Mouse (Mus musculus) heart, adult 9 months (tissue): ENCODE data around the gene Paxx.

Source experiments
- DNase-seq, 2 experiments: peaks; one replicate each; pipeline ENCODE4 v3.0.0; 2022; ENCODE audit warnings: low spot score in 2 of 2

Gene Paxx

DNA sequence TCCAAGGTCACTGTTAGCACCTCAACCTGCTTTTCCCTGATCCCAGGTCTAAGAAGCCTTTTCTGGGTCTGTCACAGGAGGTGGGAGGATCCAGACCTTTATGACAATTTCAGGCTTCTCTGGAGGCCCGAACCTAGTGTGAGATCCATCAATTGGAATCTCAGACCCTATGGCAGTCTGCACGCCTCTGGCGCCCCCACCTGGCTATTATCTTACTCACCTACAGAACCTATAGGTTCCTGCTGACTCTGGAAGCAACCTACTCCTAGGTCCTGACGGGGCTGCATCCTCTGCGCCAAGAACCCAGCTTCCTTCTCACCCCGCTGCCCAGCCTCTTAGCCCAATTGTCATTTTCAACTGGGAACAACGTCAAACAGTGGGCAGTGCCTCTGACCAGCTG is 22.1 kb upstream of the Paxx start:
- DNase-seq = no peak

GRCm38 (mm10) chr2:25480541-25480940 is 19.6 kb upstream of the Paxx start:
- DNase-seq = no peak

GRCm38 (mm10) chr2:25479551-25480311 is 18.8 kb upstream of the Paxx start:
- no peak for DNase-seq

DNA sequence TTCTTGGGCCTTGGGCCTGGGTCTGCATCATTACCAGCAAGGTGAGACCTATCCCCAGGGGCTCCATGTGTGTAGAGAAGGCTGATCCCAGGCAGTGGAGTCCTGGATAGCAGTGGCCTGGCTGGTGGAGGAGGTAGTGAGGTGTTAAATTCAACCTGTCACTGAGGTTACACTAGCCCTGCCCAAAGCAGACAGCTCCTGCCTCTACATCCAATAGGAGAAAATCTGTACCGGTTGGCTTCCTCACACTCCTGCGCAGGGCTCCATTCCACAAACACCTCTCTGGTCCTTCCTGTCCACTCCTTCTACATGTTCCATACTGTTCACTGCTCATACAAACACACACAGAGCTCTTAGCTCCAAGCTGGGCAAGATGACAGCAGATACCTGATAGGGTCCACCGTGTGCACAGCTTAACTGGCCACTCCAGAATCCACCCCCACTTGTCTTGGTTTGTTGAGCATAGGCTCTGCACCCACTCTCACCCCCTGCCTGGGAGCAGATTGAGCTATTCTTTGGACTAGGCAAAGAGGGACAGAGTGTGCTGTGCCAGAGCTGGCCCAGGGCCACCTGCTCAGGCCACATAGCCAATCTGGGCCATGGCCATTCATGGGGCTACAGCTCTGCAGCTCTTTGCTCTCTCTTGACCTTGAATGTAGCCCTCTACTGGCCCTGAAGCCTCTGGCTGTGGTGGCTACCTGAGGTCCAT is 17.2 kb upstream of the Paxx start:
- peak; percentile 58 to 64 for DNase-seq

- DNase-seq = no peak
Observed at GRCm38 (mm10) chr2:25477541-25477940, 16.6 kb upstream of the Paxx start.

- no peak for DNase-seq
Observed at GRCm38 (mm10) chr2:25472550-25472949, 11.7 kb upstream of the Paxx start.

- DNase-seq = no peak
Observed at GRCm38 (mm10) chr2:25469969-25470368, 9.1 kb upstream of the Paxx start, which contains the start of gene Ptgds. Gene Ptgds, minus strand, starts transcription at chr2:25470046.

DNA sequence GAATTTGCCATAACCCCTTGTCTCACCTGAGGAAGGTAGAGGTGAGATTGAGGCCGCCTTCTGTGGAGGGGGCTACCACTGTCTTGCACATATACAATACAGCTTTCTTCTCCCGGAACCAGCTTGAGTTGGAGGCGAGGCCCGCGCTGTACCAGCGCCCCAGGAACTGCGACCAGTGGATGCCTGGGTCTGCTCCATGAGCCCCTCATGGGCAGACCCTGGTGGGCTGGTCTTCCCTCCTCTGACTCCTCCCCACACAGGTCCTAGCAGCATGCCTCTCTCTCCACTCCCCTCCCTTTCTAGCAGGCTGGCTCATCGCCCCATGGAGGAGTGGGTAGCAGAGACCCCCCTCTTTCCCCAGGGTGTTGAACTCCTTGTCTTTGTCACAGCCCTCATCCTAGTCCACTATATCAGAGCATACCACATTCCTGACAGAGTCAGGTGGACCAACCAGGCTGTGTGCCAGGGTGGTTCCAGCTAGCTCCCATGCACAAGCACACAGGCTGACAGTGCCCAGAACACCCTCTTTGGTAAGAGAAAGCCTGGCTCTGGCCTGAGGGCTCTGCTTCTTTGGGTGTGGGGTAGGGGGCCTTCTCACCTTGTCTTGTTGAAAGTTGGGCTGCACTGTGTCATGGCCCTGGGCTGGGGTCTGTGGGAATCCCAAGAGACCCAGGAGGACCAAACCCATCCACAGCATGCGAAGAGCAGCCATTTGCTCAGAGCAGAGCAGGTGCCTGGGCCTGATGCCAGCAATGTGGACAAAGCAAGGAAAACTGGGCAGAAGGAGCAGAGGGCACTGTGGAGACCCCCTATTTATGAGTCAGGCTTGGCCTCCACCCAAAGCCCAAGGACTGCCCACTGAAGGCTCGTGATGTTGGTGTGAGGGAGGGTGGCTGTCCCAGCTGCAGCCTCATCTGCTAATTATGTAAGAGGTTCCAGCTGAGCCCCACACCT is 8.3 kb upstream of the Paxx start:
- peak in 1 of 2 experiments; percentile 64 for DNase-seq

DNA sequence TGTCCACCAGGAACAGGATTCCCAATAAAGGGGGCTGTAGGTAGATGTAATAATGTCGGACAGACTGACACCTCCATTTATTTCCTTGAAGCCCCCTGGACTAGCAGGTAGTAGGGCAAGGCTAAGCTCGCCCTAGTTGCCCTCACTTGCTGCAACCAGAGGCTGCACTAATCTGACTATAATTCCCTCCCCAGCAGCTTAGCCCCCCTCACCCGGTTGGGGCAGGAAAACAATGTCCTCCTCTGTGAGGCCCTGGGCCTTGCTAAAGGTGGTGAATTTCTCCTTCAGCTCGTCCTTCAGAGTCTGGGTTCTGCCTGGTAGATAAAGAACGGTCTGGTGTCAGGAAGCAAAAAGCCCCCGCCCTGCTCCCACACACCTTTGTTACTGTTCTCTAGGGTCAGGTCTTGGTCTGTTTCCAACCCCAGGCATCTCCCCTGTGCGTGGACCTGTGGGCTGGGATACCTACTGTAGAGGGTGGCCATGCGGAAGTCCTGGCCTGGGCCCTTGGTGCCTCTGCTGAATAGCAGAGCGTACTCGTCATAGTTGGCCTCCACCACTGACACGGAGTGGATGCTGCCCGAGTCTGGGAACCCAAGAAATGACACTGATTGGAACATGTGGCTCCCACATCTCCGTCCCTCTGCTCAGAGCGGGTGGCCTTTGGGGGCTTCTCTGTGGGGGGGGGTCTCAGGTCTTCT is 6.9 kb upstream of the Paxx start:
- DNase-seq = no peak

DNA sequence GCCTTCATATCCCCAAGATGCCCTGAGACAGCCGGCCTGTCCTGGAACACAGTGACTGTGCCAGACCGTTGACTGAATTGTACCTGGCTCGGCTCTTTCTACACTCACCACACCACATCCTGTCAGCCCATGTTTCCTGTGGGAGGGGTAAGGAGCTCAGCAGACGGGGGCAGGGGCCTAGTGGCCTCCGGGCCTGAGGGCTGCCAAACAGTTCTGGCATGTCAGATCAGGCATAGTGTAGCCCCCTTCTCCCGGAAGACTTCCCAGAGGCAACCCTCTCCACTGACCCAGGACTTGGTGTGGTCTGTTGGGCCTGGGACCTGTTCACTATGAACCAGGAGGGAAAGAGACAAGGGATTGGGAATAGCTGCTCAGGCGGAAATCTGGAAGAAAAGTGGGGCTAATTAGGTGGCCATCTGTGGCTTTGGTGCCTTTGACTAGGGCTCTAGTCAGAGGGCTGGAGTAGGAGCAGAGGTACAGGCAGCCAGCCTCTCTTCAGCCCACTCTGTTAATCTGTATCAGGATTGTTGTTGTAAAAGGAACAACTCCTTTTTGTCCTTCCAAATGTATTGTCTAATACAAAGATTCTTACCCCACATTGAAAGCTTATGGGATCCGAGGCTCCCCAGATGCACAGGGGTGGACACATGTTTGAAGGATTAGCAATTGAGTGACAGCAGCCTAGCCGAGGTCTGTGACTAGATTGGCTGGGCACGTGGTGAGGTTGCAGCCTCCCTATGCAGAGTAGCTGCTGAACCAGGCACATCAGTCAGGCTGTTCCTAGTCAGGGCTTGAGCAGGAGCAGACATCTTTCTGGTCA is 5.1 kb upstream of the Paxx start:
- no peak for DNase-seq

DNA sequence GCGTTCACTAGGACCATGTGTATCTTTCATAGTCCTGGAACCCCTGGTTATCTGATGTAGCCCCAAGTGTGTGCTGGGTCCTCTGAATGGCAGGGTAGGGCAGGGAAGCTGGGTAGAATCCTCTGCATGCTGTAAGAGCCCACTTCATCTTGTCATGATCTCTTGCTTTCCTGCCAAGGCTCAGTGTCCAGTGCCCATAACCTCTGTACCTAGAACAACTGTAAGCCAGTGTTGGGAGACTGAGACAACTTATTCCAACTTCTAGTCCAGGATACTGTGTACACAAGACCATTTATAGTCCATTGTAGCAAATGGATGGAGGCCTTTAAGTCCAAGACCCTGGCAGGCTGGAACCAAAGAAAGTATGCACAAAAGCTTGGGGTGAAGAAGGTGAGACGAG is 4.4 kb upstream of the Paxx start:
- DNase-seq = no peak

- DNase-seq = no peak
Observed at GRCm38 (mm10) chr2:25463630-25464029, 2.7 kb upstream of the Paxx start.

- no peak for DNase-seq
Observed at GRCm38 (mm10) chr2:25461407-25461806, 513 bp upstream of the Paxx start.

DNA sequence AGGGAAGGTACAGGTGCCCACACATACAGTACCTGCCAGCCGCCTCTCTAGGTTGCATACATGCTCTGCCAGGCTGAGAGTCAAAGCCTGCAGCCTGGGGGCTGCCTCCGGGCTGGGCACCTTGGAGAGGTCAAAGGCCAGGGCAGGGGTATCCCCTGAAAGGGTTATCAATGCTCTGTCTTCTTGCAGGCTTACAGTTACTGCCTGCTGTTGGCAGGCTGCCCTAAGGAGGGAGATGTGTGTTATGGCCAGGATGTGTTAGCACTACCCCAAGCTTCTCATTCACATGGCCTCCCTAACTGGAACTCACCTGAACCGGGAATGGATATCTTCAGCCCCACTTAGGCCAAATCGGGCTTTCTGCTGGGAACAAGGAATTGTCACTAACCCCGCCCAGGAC is 759 bp downstream of the Paxx start:
- DNase-seq = no peak

GRCm38 (mm10) chr2:25458911-25459310 is 2.0 kb downstream of the Paxx start:
- peak in 1 of 2 experiments; percentile 51 for DNase-seq

DNA sequence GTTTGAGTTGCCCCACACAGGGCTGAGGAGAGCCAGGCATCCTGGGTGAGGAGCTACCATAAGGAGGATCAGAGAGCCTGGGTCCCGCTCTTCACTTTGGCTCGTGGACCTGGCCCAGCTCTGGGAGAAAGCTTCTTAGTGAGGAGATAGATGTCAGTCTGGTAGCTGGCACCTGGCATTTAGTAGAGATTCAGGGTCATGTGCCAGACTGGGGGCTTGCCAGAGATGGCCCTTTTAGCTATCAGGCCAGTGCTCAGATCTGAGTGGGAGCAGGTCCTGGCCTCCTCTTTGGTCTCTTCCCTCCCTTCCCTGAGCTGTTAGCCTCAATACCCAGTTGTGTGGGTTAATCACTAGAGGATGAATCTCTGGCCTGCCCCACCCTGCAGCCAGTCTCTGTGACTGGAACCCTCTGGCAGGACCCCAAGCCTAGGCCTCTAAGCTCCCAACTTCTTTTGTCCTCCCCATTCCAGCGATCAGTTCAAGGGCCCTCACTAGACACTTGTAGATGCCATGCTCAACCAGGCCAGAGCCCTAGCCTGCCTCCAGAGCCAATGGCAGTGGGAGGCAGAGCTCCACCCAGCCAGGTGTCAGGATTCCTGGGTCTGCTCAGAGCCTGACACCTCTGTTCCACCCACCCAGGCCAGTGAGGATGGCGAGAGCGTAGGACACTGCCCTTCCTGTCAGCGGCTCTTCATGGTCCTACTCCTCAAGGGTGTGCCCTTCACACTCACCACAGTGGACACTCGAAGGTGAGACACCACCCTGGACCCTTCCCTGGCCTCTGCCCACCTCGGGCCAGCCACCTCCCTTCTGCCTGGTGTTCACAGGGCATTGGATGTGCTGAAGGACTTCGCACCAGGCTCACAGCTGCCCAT is 3.6 kb downstream of the Paxx start:
- DNase-seq = no peak

- DNase-seq = no peak
Observed at GRCm38 (mm10) chr2:25456205-25456953, 4.5 kb downstream of the Paxx start, which contains the start of gene Clic3. Gene Clic3, plus strand, starts transcription at chr2:25456838.

DNA sequence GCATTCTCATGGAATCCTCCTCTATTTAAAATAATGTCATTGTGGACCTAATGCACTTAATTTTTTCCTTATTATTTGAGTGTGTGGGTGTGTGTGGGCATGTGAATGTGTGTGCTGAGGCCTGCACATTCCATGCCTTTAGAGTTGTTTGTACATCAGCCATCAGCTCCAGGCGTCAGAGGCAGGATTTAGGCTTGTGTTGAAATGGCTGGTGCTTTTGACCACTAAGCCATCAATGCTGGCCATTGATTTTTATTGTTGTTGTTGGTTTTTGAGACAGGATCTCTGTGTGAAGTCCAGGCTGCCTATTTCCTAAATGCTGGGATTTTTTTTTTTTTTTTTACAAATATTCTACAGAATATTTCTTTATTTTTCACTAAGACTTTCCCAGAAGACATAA is 7.9 kb downstream of the Paxx start:
- no peak for DNase-seq
